9 mouse cellular contexts compared by ENCODE assay signal in genomic region chr2:52987637-52988295, GRCm38 (mm10).
DNase-seq lines count a peak whose midpoint lies in the region; ATAC-seq lines count a peak whose summit lies in the region.
"Had no signal": no experiment of that assay in that cellular context is flagged by ENCODE, and none has a peak within 500 bp of the region (broad histone marks: within the 10 kb centered on the region; RNA-seq: fewer than 3 reads in every experiment).

No protein-coding gene starts in this region.

- no peak overlapping the region for H3K9ac ChIP-seq in forebrain, embryonic 11.5 days (ENCODE audit: low read length)
- no peak overlapping the region for H3K9ac ChIP-seq in intestine, embryonic 14.5 days (ENCODE audit: low read length)
- H3K9ac ChIP-seq in midbrain, embryonic 15.5 days, result no peak overlapping the region
- H3K9ac ChIP-seq: liver, embryonic 14.5 days had no signal

- H3K4me1 ChIP-seq in forebrain, embryonic 11.5 days (replicated peaks; ENCODE audit: control insufficient read depth, insufficient read depth, low read length), result 0 out of 2 replicates have a peak, but pooled peaks cover 4% of the 10 kb centered on the region
- peaks cover 10% of the 10 kb centered on the region for H3K4me1 ChIP-seq in intestine, embryonic 14.5 days (replicated peaks; ENCODE audit: control insufficient read depth, insufficient read depth, low read length)
- peaks cover 19% of the 10 kb centered on the region for H3K4me1 ChIP-seq in midbrain, embryonic 15.5 days

- H3K9me3 ChIP-seq in forebrain, embryonic 11.5 days (ENCODE audit: control insufficient read depth, low read length), result no peaks in the 10 kb centered on the region
- no peaks in the 10 kb centered on the region for H3K9me3 ChIP-seq in intestine, embryonic 14.5 days (ENCODE audit: control insufficient read depth, low read length)
- H3K9me3 ChIP-seq in midbrain, embryonic 15.5 days, result no peaks in the 10 kb centered on the region

- no peak overlapping the region for H3K4me2 ChIP-seq in forebrain, embryonic 11.5 days (ENCODE audit: low read depth, low read length, severe bottlenecking)
- H3K4me2 ChIP-seq in intestine, embryonic 14.5 days (ENCODE audit: low read length), result no peak overlapping the region
- no peak overlapping the region for H3K4me2 ChIP-seq in midbrain, embryonic 15.5 days

- no peak overlapping the region for H3K27ac ChIP-seq in forebrain, embryonic 11.5 days (ENCODE audit: low read depth, low read length)
- H3K27ac ChIP-seq in intestine, embryonic 14.5 days (ENCODE audit: low read depth), result peak overlapping the region; percentile 0; the same call in 1 of the 2 replicates
- H3K27ac ChIP-seq in midbrain, embryonic 15.5 days, result peak overlapping the region; percentile 51; the same call in 1 of the 2 replicates
- H3K27ac ChIP-seq: liver, embryonic 14.5 days had no signal

- 48% methylated on average over 11 of the region's 11 CpGs for WGBS in forebrain, embryonic 11.5 days
- WGBS in intestine, embryonic 14.5 days, result 53% methylated on average over 11 of the region's 11 CpGs
- WGBS in midbrain, embryonic 15.5 days, result 51% methylated on average over 11 of the region's 11 CpGs

- peak; percentile 53 for ATAC-seq in forebrain, embryonic 11.5 days (replicated peaks; ENCODE audit: low FRiP score)
- peak; percentile 58; the same call in 1 of the 2 replicates for ATAC-seq in intestine, embryonic 14.5 days (replicated peaks; ENCODE audit: low FRiP score, low TSS enrichment, low read depth)
- ATAC-seq in midbrain, embryonic 15.5 days (replicated peaks), result peak; percentile 65; the same call in 1 of the 2 replicates
- no peak for ATAC-seq in erythroid progenitor cell, adult 5-6 weeks (replicated peaks; ENCODE audit: low FRiP score, poor library complexity, severe bottlenecking)

- H3K27me3 ChIP-seq in forebrain, embryonic 11.5 days (ENCODE audit: control insufficient read depth, insufficient read depth, low read length), result no peaks in the 10 kb centered on the region
- no peaks in the 10 kb centered on the region for H3K27me3 ChIP-seq in intestine, embryonic 14.5 days (replicated peaks; ENCODE audit: control insufficient read depth, insufficient read depth, low read length)
- no peaks in the 10 kb centered on the region for H3K27me3 ChIP-seq in midbrain, embryonic 15.5 days (replicated peaks)

- DNase-seq in left cerebral cortex, adult 11 months (ENCODE audit: low spot score), result peak; percentile 39
- no peak for DNase-seq in left cerebral cortex, adult 18-20 months (ENCODE audit: low spot score in 2 of 2)
- DNase-seq in forebrain, embryonic 11.5 days (ENCODE audit: low spot score), result no peak
- DNase-seq in intestine, embryonic 14.5 days (ENCODE audit: low spot score), result no peak
- no peak for DNase-seq in testis, postnatal 14 days (ENCODE audit: low spot score)
- DNase-seq in spleen, postnatal 36 days (ENCODE audit: low spot score in 2 of 2), result no peak

- no peaks in the 10 kb centered on the region for H3K36me3 ChIP-seq in forebrain, embryonic 11.5 days (ENCODE audit: control insufficient read depth, insufficient read depth, low read length)
- no peaks in the 10 kb centered on the region for H3K36me3 ChIP-seq in intestine, embryonic 14.5 days (ENCODE audit: control insufficient read depth, insufficient read depth, low read length)
- H3K36me3 ChIP-seq in midbrain, embryonic 15.5 days (replicated peaks), result no peaks in the 10 kb centered on the region

- H3K4me3 ChIP-seq in forebrain, embryonic 11.5 days (ENCODE audit: low read depth, low read length), result no peak overlapping the region
- no peak overlapping the region for H3K4me3 ChIP-seq in intestine, embryonic 14.5 days (ENCODE audit: low read depth, low read length)
- H3K4me3 ChIP-seq in midbrain, embryonic 15.5 days, result no peak overlapping the region
